Mouse (Mus musculus): ENCODE results near the gene Diras1. TPM values are rescaled to one million over a fixed set of nuclear protein-coding genes. Genes with fewer than 3 reads are reported as not detected.

Diras1 gene
- not detected for total RNA-seq (2023)

GRCm38 (mm10) chr10:81025639-81026275 is at the start of gene Diras1:
TSS of gene Diras1 (minus strand) at chr10:81025662.

DNA sequence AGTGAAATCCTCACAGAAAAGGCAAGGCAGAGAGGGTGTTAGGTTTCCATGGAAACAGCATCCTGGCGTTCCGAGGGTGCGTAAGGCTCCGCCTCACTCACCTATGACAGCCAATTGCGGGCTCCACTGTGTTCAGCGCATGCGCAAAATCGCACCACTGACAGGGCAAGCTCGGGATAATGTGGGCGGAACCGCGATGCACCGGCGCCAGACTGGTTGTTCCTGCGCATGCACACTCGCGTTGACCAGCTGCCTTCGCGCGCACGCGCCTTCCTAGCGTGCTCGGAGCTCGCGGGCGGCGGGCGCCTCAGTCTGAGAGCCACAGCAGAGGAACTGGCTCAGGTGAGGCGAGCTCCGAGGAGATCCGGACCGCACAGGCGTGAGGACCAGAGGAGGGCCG is 44.4 kb upstream of the Diras1 start, which contains the start of gene Thop1:
Gene Thop1 (plus strand): TSS at position 200 of the 400 bp plus-strand sequence.

DNA sequence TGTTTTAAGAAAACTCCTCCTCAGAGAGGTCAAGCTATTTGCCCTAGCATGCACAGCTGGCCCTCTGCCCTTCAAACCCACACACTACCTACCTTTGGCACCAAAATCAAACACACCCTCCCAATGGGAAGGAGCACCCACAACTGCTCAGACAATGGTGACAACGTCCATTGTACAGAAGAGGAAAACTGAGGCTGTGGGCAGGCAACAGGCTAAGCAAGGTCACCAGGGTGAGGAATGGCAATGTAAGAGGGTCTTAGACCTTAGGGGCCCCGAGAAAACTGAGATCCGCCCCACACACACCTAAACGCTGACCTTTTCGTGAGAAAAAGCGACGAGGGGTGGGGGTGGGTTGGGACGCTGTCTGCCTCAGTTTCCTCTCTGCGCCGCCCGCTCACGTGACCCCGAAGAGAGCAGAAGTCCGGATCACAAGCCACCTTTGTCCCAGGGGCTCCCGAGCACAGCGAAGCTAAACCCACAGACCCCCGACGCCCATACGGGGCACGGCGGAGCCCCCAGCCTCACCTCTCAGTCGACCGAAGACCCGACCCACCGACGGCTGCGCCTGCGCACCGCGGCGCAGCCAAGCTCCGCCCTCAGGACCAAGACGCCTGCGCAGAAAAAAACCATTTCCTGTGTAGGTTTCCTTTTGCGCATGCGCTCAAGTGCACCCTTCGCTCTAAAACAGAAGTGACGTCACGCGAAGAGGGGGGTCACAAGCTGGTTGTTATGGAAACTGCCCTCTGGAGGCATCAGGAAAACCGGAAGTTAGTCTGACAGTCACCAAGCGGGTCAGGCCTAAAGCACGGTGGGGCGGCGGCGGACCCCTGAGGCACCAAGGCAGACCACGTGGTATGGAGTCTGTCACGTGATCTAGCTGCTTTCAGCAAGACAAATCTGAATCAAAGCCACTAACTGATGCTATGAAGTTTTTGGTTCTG is 34.4 kb upstream of the Diras1 start, which contains the start of gene Sgta:
Gene Sgta (minus strand): TSS at position 579 of the 941 bp plus-strand sequence.

GRCm38 (mm10) chr10:81036988-81037580 is 11.6 kb upstream of the Diras1 start, which contains the start of gene Slc39a3:
TSS of gene Slc39a3 (minus strand) at chr10:81037426.

DNA sequence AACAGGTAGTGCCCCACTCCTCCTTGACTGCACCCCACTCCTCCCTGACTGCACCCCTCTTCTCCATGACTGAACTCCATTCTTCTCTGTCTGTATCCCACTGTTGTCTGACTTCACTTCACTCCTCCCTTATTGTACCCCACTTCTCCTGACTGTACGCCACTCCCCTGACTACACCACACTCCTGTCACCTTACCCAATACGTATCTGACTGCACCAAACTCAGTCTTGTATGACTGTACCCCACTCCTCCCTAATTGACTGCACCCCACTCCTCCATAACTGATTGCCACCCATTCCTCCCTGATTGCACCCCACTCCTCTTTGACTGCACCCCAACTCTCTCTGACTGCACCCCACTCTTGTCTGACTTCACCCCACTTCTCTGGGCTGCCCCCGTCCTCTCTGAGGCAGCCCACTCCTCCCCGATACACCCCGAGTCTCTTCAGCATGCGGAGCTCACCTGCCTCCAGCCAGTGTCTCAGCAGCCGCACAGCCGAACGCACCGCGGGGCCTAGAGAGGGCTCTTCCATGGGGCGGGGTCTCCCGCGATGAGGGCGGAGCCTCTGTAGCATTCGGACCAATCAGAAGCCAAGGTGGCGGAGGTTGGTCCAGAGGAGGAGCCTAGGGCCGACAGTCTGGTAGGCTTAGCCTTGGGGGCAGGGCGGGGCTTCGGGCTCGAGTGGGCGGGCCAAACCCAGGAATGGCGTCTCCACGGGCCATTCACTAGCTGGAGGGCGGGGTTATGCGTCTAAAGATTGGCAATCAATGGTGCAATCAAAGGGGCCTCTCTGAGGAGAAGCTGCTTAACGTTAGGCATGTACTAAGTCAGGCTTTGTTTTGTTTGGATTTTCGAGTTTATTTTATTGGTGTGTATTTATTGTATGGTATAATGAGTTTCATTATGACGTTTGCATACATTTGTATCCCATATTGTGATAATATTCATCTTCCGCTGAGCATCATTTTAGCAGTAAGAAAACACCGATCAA is 10.8 kb downstream of the Diras1 start, which contains the start of gene Gng7:
Gene Gng7 (minus strand): TSS at position 553 of the 992 bp plus-strand sequence.

Other genes starting within 250 kb of the Diras1 start
- gene Sf3a2, start 227.5 kb downstream of the Diras1 start, total RNA-seq (2023), result 10 to 100 TPM; 54.7 to 55.9 TPM
- 100 to 1,000 TPM; 100 to 104 TPM for gene Plekhj1, start 227.0 kb downstream of the Diras1 start, total RNA-seq (2023)
- gene Amh, start 220.4 kb downstream of the Diras1 start, total RNA-seq (2023), result under 1 TPM; 0.30 to 0.58 TPM
- not detected for gene Jsrp1, start 212.2 kb downstream of the Diras1 start, total RNA-seq (2023)
- 100 to 1,000 TPM; 490 to 501 TPM for gene Oaz1, start 199.0 kb downstream of the Diras1 start, total RNA-seq (2023)
- not detected for gene Lingo3, start 181.6 kb downstream of the Diras1 start, total RNA-seq (2023)
- gene Lsm7, start 170.5 kb downstream of the Diras1 start, total RNA-seq (2023), result 10 to 100 TPM; 15.9 to 29.9 TPM
- 10 to 100 TPM; 27.1 to 36.9 TPM for gene Sppl2b, start 170.4 kb downstream of the Diras1 start, total RNA-seq (2023)
- gene Tmprss9, start 153.8 kb downstream of the Diras1 start, total RNA-seq (2023), result not detected
- 10 to 100 TPM; 49.5 to 51.3 TPM for gene Timm13, start 124.7 kb downstream of the Diras1 start, total RNA-seq (2023)
- 1 to 10 TPM; 4.1 to 4.5 TPM for gene Lmnb2, start 107.4 kb downstream of the Diras1 start, total RNA-seq (2023)
- 10 to 100 TPM; 39.5 to 46.2 TPM for gene Gadd45b, start 95.6 kb downstream of the Diras1 start, total RNA-seq (2023)
- under 1 TPM; 0.37 to 0.64 TPM for gene Gng7, start 10.7 kb downstream of the Diras1 start, total RNA-seq (2023)
- gene Slc39a3, start 11.8 kb upstream of the Diras1 start, total RNA-seq (2023), result 10 to 100 TPM; 11.8 to 12.8 TPM
- gene Sgta, start 34.5 kb upstream of the Diras1 start, total RNA-seq (2023), result 10 to 100 TPM; 54.7 to 57.0 TPM
- 1 to 10 TPM; 4.8 to 9.0 TPM for gene Thop1, start 44.4 kb upstream of the Diras1 start, total RNA-seq (2023)
- gene Creb3l3, start 73.2 kb upstream of the Diras1 start, total RNA-seq (2023), result not detected
- 100 to 1,000 TPM; 100 to 101 TPM for gene Map2k2, start 80.3 kb upstream of the Diras1 start, total RNA-seq (2023)
- gene Zbtb7a, start 109.6 kb upstream of the Diras1 start, total RNA-seq (2023), result 100 to 1,000 TPM; 124 TPM
- 10 to 100 TPM; 23.5 to 34.3 TPM for gene Pias4, start 142.3 kb upstream of the Diras1 start, total RNA-seq (2023)
- 1,000 to 10,000 TPM; 1,547 to 1,607 TPM for gene Eef2, start 151.0 kb upstream of the Diras1 start, total RNA-seq (2023)
- 10 to 100 TPM; 33.4 to 35.1 TPM for gene Dapk3, start 157.3 kb upstream of the Diras1 start, total RNA-seq (2023)
- gene 4930442H23Rik, start 158.2 kb upstream of the Diras1 start, total RNA-seq (2023), result not detected
- gene Nmrk2, start 176.4 kb upstream of the Diras1 start, total RNA-seq (2023), result not detected
- not detected for gene Atcay, start 205.2 kb upstream of the Diras1 start, total RNA-seq (2023)
- 1 to 10 TPM; 1.3 to 2.7 TPM for gene Zfr2, start 207.5 kb upstream of the Diras1 start, total RNA-seq (2023)
- gene Matk, start 227.3 kb upstream of the Diras1 start, total RNA-seq (2023), result 10 to 100 TPM; 42.3 to 59.6 TPM
- gene Mrpl54, start 241.3 kb upstream of the Diras1 start, total RNA-seq (2023), result 10 to 100 TPM; 75.9 to 85.4 TPM
- 10 to 100 TPM; 42.4 to 46.0 TPM for gene Apba3, start 241.3 kb upstream of the Diras1 start, total RNA-seq (2023)